ENCODE assay signal across 1 mouse cellular context in the genomic region with DNA sequence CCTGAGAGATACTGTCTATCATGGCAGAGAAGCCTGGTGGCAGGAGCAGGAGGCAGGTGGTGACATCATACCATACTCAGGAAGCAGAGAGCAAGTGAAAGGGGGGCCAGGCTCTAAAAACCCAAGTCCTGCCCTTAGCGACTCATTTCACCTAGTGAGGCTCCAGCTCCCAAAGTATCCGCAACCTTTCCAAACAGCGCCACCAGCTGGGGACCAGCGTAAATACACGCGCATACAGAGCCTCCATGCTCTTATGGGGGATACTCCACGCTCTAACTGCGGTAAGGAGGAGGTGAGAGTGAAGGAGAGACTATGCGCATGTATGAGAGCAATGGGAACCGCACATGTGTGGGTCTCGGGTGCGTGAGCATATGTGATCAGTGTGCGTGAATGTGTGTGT.
A peak's percentile ranks its signal among the peaks of the same experiment; 100 is the strongest.
TF ChIP-seq lines count a peak whose summit lies in the region.

No protein-coding gene starts in this region.

TF ChIP-seq in ES-E14, 5 proteins besides CTCF, POLR2A, EP300 and RAD21 (continued from another document):
- 0 out of 2 replicates have a peak, but pooled peaks have one; percentile 13 for TF ChIP-seq ZC3H11A (IDR thresholded peaks at IDR 0.05; ENCODE audit: borderline replicate concordance, low read depth, low read length)
TF ChIP-seq in ES-E14: peak in this region for 1.
